Mouse (Mus musculus) right cerebral cortex, adult 18-20 months (tissue): Measurements from ENCODE around the gene Dvl1.
A peak's percentile ranks its signal among the peaks of the same experiment; 100 is the strongest.

Experiments
- DNase-seq: peaks from one replicate; pipeline ENCODE4 v3.0.0; 2022; ENCODE audit warnings: mixed read lengths

Dvl1 gene

GRCm38 (mm10) chr4:155846871-155847578, at the start of gene Dvl1:
Gene Dvl1 (plus strand): TSS chr4:155847402.
- DNase-seq, result peak; percentile 94

- DNase-seq, result no peak
Observed at GRCm38 (mm10) chr4:155802075-155802474, 45.1 kb upstream of the Dvl1 start.

GRCm38 (mm10) chr4:155802741-155803339, 44.4 kb upstream of the Dvl1 start, which contains the start of gene Mrpl20:
Gene Mrpl20 (plus strand): TSS chr4:155802878.
- no peak for DNase-seq

GRCm38 (mm10) chr4:155803340-155804041, 43.7 kb upstream of the Dvl1 start:
- DNase-seq, result peak; percentile 94

GRCm38 (mm10) chr4:155807841-155808240, 39.4 kb upstream of the Dvl1 start:
- DNase-seq, result no peak

- DNase-seq, result peak; percentile 95
Observed at GRCm38 (mm10) chr4:155811929-155812664, 35.1 kb upstream of the Dvl1 start, which contains the start of gene Ccnl2. Gene Ccnl2 (plus strand): TSS chr4:155812489.

- no peak for DNase-seq
Observed at GRCm38 (mm10) chr4:155812665-155813181, 34.5 kb upstream of the Dvl1 start.

- no peak for DNase-seq
Observed at GRCm38 (mm10) chr4:155817533-155817932, 29.7 kb upstream of the Dvl1 start.

- no peak for DNase-seq
Observed at GRCm38 (mm10) chr4:155821025-155821424, 26.2 kb upstream of the Dvl1 start.

- DNase-seq, result no peak
Observed at GRCm38 (mm10) chr4:155823443-155823842, 23.8 kb upstream of the Dvl1 start.

GRCm38 (mm10) chr4:155829866-155830265, 17.3 kb upstream of the Dvl1 start:
- no peak for DNase-seq

GRCm38 (mm10) chr4:155830596-155830995, 16.6 kb upstream of the Dvl1 start:
- no peak for DNase-seq

- DNase-seq, result peak; percentile 96
Observed at GRCm38 (mm10) chr4:155831205-155831766, 15.9 kb upstream of the Dvl1 start, which contains the start of gene Aurkaip1. Gene Aurkaip1 (plus strand): TSS chr4:155831272.

GRCm38 (mm10) chr4:155831831-155832230, 15.4 kb upstream of the Dvl1 start:
- no peak for DNase-seq

GRCm38 (mm10) chr4:155832321-155832720, 14.9 kb upstream of the Dvl1 start:
- no peak for DNase-seq

- no peak for DNase-seq
Observed at GRCm38 (mm10) chr4:155833234-155833633, 14.0 kb upstream of the Dvl1 start.

- DNase-seq, result peak; percentile 80
Observed at GRCm38 (mm10) chr4:155833836-155834235, 13.4 kb upstream of the Dvl1 start.

GRCm38 (mm10) chr4:155837404-155838010, 9.7 kb upstream of the Dvl1 start:
- DNase-seq, result no peak

- no peak for DNase-seq
Observed at GRCm38 (mm10) chr4:155838187-155839153, 8.7 kb upstream of the Dvl1 start.

- no peak for DNase-seq
Observed at GRCm38 (mm10) chr4:155839483-155839910, 7.7 kb upstream of the Dvl1 start, which contains the start of gene Mxra8. Gene Mxra8 (plus strand): TSS chr4:155839680.
